Mouse (Mus musculus): ENCODE results near the gene Bst1.

The Bst1 gene

GRCm38 (mm10) chr5:43807744-43808696, 10.7 kb upstream of the Bst1 start:
- in situ Hi-C loops (cut with MboI, MseI) = loop anchor here (5.0 to 25.0 kb wide), 3 partner anchors 49 to 571 kb away; partner anchors contain the start of gene Cpeb2 (in 1 of the 2)

GRCm38 (mm10) chr5:43810427-43811062, 8.1 kb upstream of the Bst1 start:
- in situ Hi-C loops (cut with MboI, MseI) = loop anchor here in 1 of 2 experiments (25.0 kb wide), 1 partner anchor 573 kb away; the partner anchor contains the start of gene Cpeb2

DNA sequence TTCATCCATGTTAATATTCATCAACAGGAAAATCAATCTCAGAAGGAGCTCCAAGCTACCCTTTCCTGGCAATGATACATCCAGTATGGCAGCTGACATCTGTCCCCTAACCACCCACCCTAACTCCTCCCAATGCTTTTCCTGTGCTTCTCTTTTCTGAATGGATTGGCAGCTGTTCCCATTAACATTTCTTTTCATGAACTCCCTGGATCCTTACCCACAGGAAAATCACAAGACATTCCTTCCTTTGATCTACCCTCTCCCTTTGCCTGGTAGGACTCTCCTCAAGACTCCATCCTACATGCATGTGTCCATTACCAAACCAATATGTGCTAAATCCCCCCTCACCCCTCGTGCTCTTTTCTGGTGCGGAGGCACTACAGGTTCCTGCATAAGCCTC, 4.1 kb upstream of the Bst1 start:
- in situ Hi-C loops (cut with MboI, MseI) = loop anchor here in 1 of 2 experiments (25.0 kb wide), 1 partner anchor 577 kb away; the partner anchor contains the start of gene Cpeb2

DNA sequence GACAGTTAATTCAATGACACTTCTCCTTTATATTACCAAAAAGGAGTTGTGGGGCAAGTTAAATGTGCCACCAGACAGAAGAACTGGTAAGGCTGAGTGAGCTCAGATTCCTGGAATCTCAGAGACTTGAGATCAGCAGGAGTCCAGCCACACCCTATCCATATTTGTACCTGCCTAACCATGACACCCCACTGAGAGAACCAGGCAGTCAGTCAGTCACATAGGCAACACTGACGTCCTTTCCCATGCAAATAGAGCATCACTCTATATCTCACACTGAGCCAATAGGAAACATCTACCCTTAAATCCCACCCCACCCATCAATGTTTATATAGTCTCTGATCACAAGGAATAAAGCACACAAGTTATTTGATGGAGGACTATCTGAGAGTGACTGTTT, 2.9 kb upstream of the Bst1 start:
- in situ Hi-C loops (cut with MboI, MseI) = loop anchor here in 1 of 2 experiments (25.0 kb wide), 1 partner anchor 578 kb away; the partner anchor contains the start of gene Cpeb2

GRCm38 (mm10) chr5:43820785-43821184, 2.1 kb downstream of the Bst1 start:
- in situ Hi-C loops (cut with MboI, MseI) = loop anchor here in 1 of 2 experiments (25.0 kb wide), 1 partner anchor 583 kb away; the partner anchor contains the start of gene Cpeb2

DNA sequence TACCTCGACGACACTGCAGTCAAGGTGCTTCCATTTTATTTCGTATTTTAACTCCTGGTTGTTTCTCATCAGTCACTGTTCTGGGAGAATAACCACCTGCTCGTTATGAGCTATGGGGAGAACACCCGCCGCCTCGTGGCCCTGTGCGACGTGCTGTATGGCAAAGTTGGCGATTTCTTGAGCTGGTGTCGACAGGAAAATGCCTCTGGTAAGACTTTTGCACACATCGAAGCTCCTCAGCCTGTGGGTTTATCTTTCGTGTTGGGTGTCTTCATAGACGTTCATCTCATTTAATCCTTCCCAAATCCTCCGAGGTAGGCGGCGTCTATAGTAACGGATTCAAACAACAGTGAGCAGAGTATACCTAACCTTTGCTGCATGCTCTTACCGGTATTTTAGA, 2.9 kb downstream of the Bst1 start, which contains the start of gene Fbxl5:
Gene Fbxl5, minus strand, starts transcription at position 101 of the 400 bp plus-strand sequence.
- in situ Hi-C loops (cut with MboI, MseI) = loop anchor here in 1 of 2 experiments (25.0 kb wide), 1 partner anchor 584 kb away; the partner anchor contains the start of gene Cpeb2

GRCm38 (mm10) chr5:43822199-43822598, 3.5 kb downstream of the Bst1 start:
- in situ Hi-C loops (cut with MboI, MseI) = loop anchor here in 1 of 2 experiments (25.0 kb wide), 1 partner anchor 585 kb away; the partner anchor contains the start of gene Cpeb2

DNA sequence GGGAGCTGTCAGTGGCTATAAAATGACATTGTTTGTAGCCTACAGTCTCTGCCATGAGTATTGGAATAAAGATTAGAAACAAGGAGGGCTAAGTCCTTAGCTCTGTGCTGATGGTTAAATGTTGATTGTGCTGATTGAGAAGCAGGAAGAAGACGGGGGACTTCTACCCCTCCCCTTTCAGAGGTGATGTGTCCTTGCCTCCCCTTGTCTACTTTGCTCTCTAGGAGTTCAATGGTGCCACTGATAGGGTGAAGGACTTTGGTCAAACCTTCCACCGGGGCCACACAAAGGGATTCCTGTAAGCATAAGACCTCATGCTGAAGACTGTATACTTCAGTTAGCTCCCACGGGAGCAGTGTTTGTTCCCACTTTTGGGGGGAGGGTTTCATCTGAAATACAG, 4.1 kb downstream of the Bst1 start:
- in situ Hi-C loops (cut with MboI, MseI) = loop anchor here in 1 of 2 experiments (25.0 kb wide), 1 partner anchor 586 kb away; the partner anchor contains the start of gene Cpeb2

GRCm38 (mm10) chr5:43824580-43824979, 5.9 kb downstream of the Bst1 start:
- in situ Hi-C loops (cut with MboI, MseI) = loop anchor here in 1 of 2 experiments (25.0 kb wide), 1 partner anchor 587 kb away; the partner anchor contains the start of gene Cpeb2

GRCm38 (mm10) chr5:43826883-43827282, 8.2 kb downstream of the Bst1 start:
- in situ Hi-C loops (cut with MboI, MseI) = no loop called here

DNA sequence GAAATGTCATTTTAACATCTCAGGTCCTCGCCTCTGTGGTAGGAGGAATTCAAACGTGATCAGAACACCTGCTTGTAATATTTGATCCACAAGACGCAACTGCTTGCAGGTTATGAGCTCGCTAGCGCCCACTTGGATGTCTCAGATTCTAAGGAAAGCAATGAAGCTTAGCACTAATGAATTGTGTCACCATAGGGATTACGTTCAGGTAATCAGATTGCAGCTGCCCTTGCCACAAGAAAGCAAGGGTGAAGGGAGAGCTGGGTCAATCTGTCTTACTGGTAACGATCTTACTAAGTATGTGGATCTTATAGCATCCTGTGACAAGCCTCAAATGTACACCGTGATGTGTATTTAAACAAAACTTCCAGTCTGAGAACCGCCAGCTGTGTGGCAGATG, 8.7 kb downstream of the Bst1 start:
- in situ Hi-C loops (cut with MboI, MseI) = no loop called here

- in situ Hi-C loops (cut with MboI, MseI) = loop anchor here (5.0 kb wide), 2 partner anchors 51 to 156 kb away; no protein-coding TSS in a partner anchor
These were observed 17.9 kb downstream of the Bst1 start for GRCm38 (mm10) chr5:43836590-43836989.

DNA sequence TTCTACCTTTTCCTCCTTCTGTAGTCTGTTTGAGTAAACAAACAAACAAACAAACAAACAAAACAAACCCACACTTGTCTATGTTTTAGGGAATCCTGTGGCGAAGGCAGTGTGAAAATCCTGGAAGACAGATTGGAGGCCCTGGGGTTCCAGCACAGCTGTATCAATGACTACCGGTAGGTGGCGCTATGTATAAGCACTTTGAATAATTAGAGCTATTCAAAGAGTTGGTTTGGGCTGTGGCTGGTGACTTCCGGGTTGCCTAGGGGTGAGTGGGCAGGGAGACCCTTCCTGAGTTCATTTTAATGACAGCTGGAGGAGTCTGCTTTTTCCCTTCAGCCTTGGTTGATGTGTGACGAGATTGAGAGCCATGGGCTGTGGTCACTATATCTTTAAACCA, 18.7 kb downstream of the Bst1 start:
- in situ Hi-C loops (cut with MboI, MseI) = loop anchor here (5.0 kb wide), 2 partner anchors 50 to 155 kb away; no protein-coding TSS in a partner anchor

GRCm38 (mm10) chr5:43841144-43842010, 22.7 kb downstream of the Bst1 start:
- in situ Hi-C loops (cut with MboI, MseI) = no loop called here

DNA sequence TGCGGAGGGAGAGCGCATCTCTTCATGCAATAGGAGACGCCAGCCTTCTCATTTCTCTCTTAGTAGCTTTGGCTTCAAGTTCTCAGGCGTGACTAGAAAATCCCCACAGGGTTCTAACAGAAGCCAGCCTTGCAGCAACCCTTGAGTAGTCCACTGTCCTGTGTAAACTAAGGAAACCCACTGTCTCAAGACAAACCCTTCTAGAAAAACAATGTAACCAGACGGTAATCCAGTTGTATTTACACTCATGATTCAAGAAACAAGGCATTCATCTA, 23.3 kb downstream of the Bst1 start:
- in situ Hi-C loops (cut with MboI, MseI) = no loop called here

DNA sequence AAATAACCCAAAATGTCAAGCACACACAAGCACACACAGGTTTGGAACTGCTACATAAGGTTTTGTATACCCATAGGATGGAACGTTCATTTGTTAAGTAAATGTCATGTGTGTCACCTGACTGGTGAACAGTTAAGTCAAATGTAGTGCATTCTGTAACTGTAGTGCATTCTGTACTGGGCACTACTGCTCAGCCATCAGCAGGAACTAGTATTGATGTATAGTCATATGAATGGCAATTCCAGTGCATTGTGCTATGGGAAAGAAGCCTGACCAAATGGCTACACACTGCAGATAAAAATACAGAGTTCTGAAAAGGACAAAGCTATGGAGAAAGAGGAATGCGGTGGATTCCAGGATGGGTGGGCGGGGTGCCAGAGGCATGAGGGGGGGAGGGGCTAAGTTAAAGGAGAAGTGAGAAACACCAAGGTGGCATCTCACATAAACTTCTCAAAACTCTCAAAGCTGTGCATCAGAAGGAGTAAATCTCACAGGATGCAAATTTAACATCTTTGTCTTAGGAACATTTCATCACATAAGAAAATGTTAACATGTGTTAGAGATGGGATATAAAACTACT, 24.0 kb downstream of the Bst1 start:
- in situ Hi-C loops (cut with MboI, MseI) = no loop called here

GRCm38 (mm10) chr5:43845083-43845482, 26.4 kb downstream of the Bst1 start:
- in situ Hi-C loops (cut with MboI, MseI) = no loop called here

- in situ Hi-C loops (cut with MboI, MseI) = no loop called here
These were observed 27.0 kb downstream of the Bst1 start for GRCm38 (mm10) chr5:43845646-43846045.

GRCm38 (mm10) chr5:43846227-43846626, 27.5 kb downstream of the Bst1 start:
- in situ Hi-C loops (cut with MboI, MseI) = no loop called here

GRCm38 (mm10) chr5:43847555-43847954, 28.9 kb downstream of the Bst1 start:
- in situ Hi-C loops (cut with MboI, MseI) = no loop called here
